Mouse (Mus musculus) myocyte (in vitro differentiated cells): Measurements from ENCODE around the gene Pnmal1. TPM values are rescaled to one million over a fixed set of nuclear protein-coding genes. Genes with fewer than 3 reads are reported as not detected.

Source experiments
- H3K27me3 ChIP-seq: one replicate; pipeline ENCODE4 v1.6.1; 2011; ENCODE audit not compliant: control insufficient read depth, insufficient read depth, insufficient read length
- H3K36me3 ChIP-seq: one replicate; pipeline ENCODE4 v1.6.1; 2011; ENCODE audit not compliant: control insufficient read depth, insufficient read depth
- H3K4me2 ChIP-seq: one replicate; pipeline ENCODE4 v1.6.1; 2011; ENCODE audit warnings: low read depth, control low read depth
- H3K4me3 ChIP-seq: one replicate; pipeline ENCODE4 v1.5.1; 2011; ENCODE audit warnings: mild to moderate bottlenecking, control low read depth, moderate library complexity
- H3K79me2 ChIP-seq: one replicate; pipeline ENCODE4 v1.6.1; 2011; ENCODE audit not compliant: control insufficient read depth, insufficient read depth
- H3ac ChIP-seq: one replicate; pipeline ENCODE4 v1.6.1; 2011; ENCODE audit not compliant: control insufficient read depth, insufficient read length
- CEBPB ChIP-seq: IDR thresholded peaks from 2 replicates; pipeline ENCODE4 v1.6.1; 2011; ENCODE audit warnings: mild to moderate bottlenecking, moderate library complexity; ENCODE audit not compliant: poor library complexity, insufficient read depth, severe bottlenecking
- E2F4 ChIP-seq: IDR thresholded peaks from one replicate; pipeline ENCODE4 v1.6.1; 2011; ENCODE audit warnings: mild to moderate bottlenecking, control low read depth, moderate library complexity; ENCODE audit not compliant: insufficient read depth
- MAX ChIP-seq: IDR thresholded peaks from one replicate; pipeline ENCODE4 v1.6.1; 2011; ENCODE audit warnings: low read depth, mild to moderate bottlenecking, control low read depth
- MYOD1 ChIP-seq, 3 experiments: IDR thresholded peaks; one replicate each; pipeline ENCODE4 v1.6.1; 2011; ENCODE audit warnings: control low read depth in 2 of 3, low read depth in 2 of 3, mild to moderate bottlenecking in 2 of 3, moderate library complexity in 1 of 3; ENCODE audit not compliant: insufficient read length in 2 of 3, control insufficient read depth in 1 of 3
- MYOG ChIP-seq, 3 experiments: IDR thresholded peaks; one replicate each; pipeline ENCODE4 v1.6.1; 2011; ENCODE audit warnings: control low read depth in 2 of 3, low read depth in 2 of 3, mild to moderate bottlenecking in 2 of 3; ENCODE audit not compliant: insufficient read length in 2 of 3, control insufficient read depth in 1 of 3, insufficient read depth in 1 of 3
- POLR2A ChIP-seq: IDR thresholded peaks from one replicate; pipeline ENCODE4 v1.6.1; 2011; ENCODE audit warnings: low read depth, mild to moderate bottlenecking, control low read depth, moderate library complexity; ENCODE audit not compliant: insufficient read length
- POLR2AphosphoS2 ChIP-seq: IDR thresholded peaks from one replicate; pipeline ENCODE4 v1.6.1; 2011; ENCODE audit warnings: low read depth, control low read depth; ENCODE audit not compliant: insufficient read length
- REST ChIP-seq: IDR thresholded peaks from one replicate; pipeline ENCODE4 v1.6.1; 2011; ENCODE audit warnings: mild to moderate bottlenecking, control low read depth, moderate library complexity; ENCODE audit not compliant: insufficient read depth, insufficient read length
- SRF ChIP-seq: IDR thresholded peaks from one replicate; pipeline ENCODE4 v1.6.1; 2011; ENCODE audit warnings: low read depth; ENCODE audit not compliant: control insufficient read depth, insufficient read length
- TCF12 ChIP-seq: IDR thresholded peaks from one replicate; pipeline ENCODE4 v1.6.1; 2011; ENCODE audit warnings: mild to moderate bottlenecking, control low read depth; ENCODE audit not compliant: poor library complexity, insufficient read depth, severe bottlenecking
- TCF3 ChIP-seq: IDR thresholded peaks from one replicate; pipeline ENCODE4 v1.6.1; 2011; ENCODE audit warnings: low read depth, control low read depth; ENCODE audit not compliant: insufficient read length
- USF1 ChIP-seq: IDR thresholded peaks from one replicate; pipeline ENCODE4 v1.6.1; 2011; ENCODE audit warnings: low read depth, mild to moderate bottlenecking, control low read depth, moderate library complexity
- polyA plus RNA-seq: library from polyadenylated mRNA; unstranded; fragments of >200 nt; fragmentation: generic; extraction: Trizol; gene quantifications from one replicate; pipeline ENCODE4 v1.2.1, GENCODE M21; 2012; ENCODE audit warnings: missing spikeins

Pnmal1 gene
- polyA plus RNA-seq, 1 experiment, result 0.05 TPM

DNA sequence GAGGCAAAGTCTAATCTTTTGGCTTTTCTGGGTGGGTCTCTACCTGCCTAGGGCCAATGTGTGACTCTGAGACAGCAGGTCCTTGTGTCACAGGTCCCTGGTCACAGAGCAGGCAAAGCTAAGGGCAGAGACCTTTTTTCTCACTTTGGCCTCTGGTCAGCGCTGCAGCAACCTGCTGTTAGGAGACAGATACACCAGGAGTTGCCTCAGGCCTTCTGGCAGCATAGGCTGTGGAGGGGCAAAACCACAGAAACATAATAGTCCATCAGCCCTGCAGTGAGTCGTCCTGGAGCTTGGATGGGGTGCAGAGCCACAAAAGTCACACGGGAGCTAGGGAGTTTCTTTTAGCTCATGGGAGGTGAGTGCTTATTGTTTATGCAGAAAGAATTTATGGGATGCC is 40.8 kb upstream of the Pnmal1 start:
- Histone ChIP-seq H3K4me3 (no peak overlapping the region), H3K79me2 (peaks cover 39% of the 10 kb centered on the region), H3K4me2 (no peak overlapping the region), H3K36me3 (peaks cover 3% of the 10 kb centered on the region), H3K27me3 (no peaks in the 10 kb centered on the region), H3ac (no peak overlapping the region)
- no peak for TF ChIP-seq POLR2A
- no peak for TF ChIP-seq E2F4
- TF ChIP-seq POLR2AphosphoS2, result no peak
- TF ChIP-seq SRF, result no peak
- TF ChIP-seq MAX, result no peak
- no peak for TF ChIP-seq TCF12
- TF ChIP-seq CEBPB, result no peak
- no peak for TF ChIP-seq MYOG (IDR thresholded peaks at IDR 0.05; ENCODE audit: control insufficient read depth in 1 of 3, insufficient read depth in 1 of 3, insufficient read length in 2 of 3, low read depth in 2 of 3)
- TF ChIP-seq USF1, result no peak
- TF ChIP-seq MYOD1 (IDR thresholded peaks at IDR 0.05; ENCODE audit: control insufficient read depth in 1 of 3, insufficient read length in 2 of 3, low read depth in 2 of 3), result no peak
- no peak for TF ChIP-seq TCF3
- TF ChIP-seq REST, result no peak

DNA sequence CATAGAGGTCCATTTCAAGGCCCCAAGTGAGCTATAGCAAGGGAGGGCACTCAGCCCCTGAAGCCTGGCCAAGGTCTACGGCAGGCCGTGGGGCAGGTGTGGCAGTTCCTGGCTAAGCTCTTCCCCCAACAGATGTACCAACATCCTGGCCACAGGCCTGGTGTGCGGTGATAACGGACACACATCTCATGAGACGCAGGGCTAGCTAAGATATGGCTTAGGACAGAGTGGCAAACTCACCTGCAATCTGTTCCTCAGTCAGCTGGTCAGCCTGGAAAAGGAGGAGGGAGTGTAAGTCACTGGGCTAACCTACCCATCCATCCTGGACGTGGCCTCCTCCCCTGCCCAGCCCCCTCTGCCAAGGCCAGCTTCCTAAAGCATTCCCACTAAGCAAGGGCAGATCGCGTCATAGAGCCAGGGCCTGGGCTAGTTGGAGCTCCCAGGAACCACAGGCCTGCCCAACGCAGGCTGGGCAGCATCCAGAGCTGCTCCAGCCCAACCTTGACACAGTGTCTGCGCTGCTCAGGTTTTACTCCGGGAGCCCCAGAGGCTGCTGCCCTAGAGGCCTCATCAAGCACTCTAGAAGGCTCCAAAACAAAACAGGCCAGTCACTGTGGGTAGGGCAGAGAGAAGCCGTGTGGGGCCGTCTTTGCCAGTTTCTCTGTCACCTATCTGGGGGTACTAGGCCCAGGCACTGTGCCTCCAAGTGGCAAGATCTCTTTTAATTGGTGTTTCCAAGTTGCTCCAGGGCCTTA is 39.9 kb upstream of the Pnmal1 start:
- Histone ChIP-seq H3K4me3 (no peak overlapping the region), H3K79me2 (peaks cover 40% of the 10 kb centered on the region), H3ac (no peak overlapping the region), H3K36me3 (peaks cover 3% of the 10 kb centered on the region), H3K27me3 (no peaks in the 10 kb centered on the region), H3K4me2 (peak overlapping the region; percentile 18)
- no peak for TF ChIP-seq MYOG (IDR thresholded peaks at IDR 0.05; ENCODE audit: control insufficient read depth in 1 of 3, insufficient read depth in 1 of 3, insufficient read length in 2 of 3, low read depth in 2 of 3)

DNA sequence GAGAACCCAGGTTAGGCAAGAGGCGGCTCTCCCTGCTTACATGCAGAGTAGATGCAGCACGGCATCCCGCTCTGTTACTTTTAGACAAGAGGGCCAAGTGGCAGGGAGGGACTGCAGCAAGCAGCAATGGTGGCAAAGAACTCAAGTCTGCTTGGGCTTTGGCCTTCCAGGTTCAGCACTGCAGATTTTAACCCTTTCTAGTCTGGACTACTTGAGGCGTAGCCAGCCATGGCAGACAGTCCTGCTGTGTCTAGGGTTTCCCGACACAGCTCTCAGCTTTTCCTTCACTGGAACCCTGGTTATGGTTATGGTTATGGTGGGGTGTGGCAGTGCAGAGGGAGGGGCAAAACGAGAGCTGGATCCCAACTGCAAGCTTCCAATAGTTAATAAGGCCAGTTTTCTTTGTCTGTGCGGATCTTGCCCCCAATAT is 39.3 kb upstream of the Pnmal1 start:
- H3K79me2 ChIP-seq, result peaks cover 40% of the 10 kb centered on the region
- H3K36me3 ChIP-seq, result peaks cover 3% of the 10 kb centered on the region
- no peak overlapping the region for H3K4me3 ChIP-seq
- H3K4me2 ChIP-seq, result peak overlapping the region; percentile 18
- no peaks in the 10 kb centered on the region for H3K27me3 ChIP-seq
- no peak for TF ChIP-seq POLR2A
- no peak for TF ChIP-seq USF1
- TF ChIP-seq POLR2AphosphoS2, result no peak
- no peak for TF ChIP-seq MAX
- no peak for TF ChIP-seq MYOD1 (IDR thresholded peaks at IDR 0.05; ENCODE audit: control insufficient read depth in 1 of 3, insufficient read length in 2 of 3, low read depth in 2 of 3)
- no peak overlapping the region for H3ac ChIP-seq

DNA sequence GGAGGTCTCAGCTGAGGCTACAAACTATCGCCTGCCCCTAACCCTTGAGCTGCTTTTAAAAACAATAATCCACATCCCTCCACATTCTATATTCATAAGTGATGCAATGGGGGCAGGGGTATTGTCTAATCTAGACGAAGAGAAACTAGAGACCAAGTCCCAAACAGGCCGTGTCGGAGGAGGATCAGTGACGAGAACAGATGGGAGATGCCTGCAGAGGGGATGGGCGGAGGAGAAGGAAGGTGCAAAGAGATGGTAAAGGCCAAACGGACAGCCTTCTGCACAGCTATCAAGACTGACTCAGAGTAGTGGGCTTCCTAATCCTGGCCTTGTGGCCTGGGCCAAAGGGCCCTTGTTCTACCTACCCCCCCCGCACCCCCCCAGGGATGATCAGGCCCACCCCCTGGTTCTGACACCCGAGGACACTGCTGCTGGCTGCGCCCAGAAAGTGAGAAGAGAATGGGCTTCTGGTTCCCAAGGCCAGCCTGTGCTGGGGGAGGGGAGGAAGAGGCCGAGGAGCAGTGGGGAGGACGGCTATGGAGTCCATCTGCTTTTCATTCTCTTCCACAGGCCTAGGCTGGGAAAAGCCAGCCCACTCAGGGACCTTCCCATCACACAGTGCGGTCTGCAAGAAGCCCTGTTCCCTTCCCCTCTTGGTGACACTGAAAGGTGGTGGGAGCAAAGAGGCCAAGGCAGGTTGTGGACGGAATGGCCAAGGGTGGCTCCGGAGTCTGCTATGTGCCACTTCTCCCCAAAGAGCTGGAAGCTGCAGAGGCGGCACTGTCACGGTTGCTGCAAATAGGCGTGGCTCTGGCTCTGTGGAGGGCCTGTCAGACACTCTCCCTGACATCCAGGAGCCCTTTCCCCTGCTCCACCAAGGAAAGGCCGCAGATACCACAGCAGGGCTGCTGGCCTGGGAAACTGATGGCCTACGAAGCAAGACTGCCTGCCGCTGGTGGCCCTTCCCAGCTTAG is 38.4 kb upstream of the Pnmal1 start:
- peaks cover 40% of the 10 kb centered on the region for H3K79me2 ChIP-seq
- H3K27me3 ChIP-seq, result no peaks in the 10 kb centered on the region
- no peak overlapping the region for H3K4me3 ChIP-seq
- peak overlapping the region; percentile 85 for H3K4me2 ChIP-seq
- H3K36me3 ChIP-seq, result peaks cover 3% of the 10 kb centered on the region
- H3ac ChIP-seq, result no peak overlapping the region
- TF ChIP-seq POLR2AphosphoS2 (no peak), TCF3 (no peak), CEBPB (no peak)

DNA sequence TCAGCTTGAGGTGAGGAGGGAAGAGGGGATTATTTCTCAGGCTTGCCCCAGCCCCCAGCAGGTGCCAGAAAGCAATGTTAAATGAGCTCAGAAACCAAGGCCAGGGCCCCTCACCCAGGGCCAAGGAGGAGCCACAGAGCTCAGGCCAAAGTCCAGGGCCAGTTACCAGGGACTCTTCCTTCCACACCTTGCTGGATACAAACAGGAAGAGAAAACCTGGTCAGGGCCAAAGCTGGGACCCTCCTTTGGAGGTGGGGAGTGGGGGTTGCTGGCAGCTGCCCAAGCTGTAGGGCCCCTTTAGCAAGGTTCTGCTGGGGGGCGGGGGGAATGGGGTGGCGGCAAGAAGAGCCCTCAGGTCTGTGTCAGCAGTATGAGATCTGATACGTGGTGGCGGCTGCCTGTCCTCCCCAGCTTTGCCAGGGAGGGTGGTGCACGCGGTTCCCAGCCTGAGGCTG is 37.6 kb upstream of the Pnmal1 start:
- no peak for TF ChIP-seq CEBPB
- no peak for TF ChIP-seq SRF
- TF ChIP-seq REST, result no peak
- TF ChIP-seq TCF3, result no peak
- no peak for TF ChIP-seq MYOG (IDR thresholded peaks at IDR 0.05; ENCODE audit: control insufficient read depth in 1 of 3, insufficient read depth in 1 of 3, insufficient read length in 2 of 3, low read depth in 2 of 3)
- TF ChIP-seq POLR2A, result no peak
- TF ChIP-seq MAX, result no peak
- TF ChIP-seq TCF12, result no peak
- TF ChIP-seq MYOD1 (IDR thresholded peaks at IDR 0.05; ENCODE audit: control insufficient read depth in 1 of 3, insufficient read length in 2 of 3, low read depth in 2 of 3), result no peak
- TF ChIP-seq USF1, result no peak
- no peak for TF ChIP-seq E2F4
- no peak for TF ChIP-seq POLR2AphosphoS2
- peaks cover 2% of the 10 kb centered on the region for H3K36me3 ChIP-seq
- H3K4me3 ChIP-seq, result peak overlapping the region; percentile 94
- H3K79me2 ChIP-seq, result peaks cover 40% of the 10 kb centered on the region
- H3K27me3 ChIP-seq, result no peaks in the 10 kb centered on the region
- no peak overlapping the region for H3ac ChIP-seq
- peak overlapping the region; percentile 85 for H3K4me2 ChIP-seq
